Mouse (Mus musculus): ENCODE data around the gene Ccdc8. TPM values are rescaled to one million over a fixed set of nuclear protein-coding genes. Genes with fewer than 3 reads are reported as not detected.

The Ccdc8 gene
- 30.8 and 31.2 TPM in 2 replicates for total RNA-seq (2014; rRNA removed; ENCODE audit: low replicate concordance)
- polyA plus RNA-seq (2015; fragmentation: Nextera tagmentation; extraction: Ambion mirVana): 10.0 and 11.7 TPM in 2 replicates

GRCm38 (mm10) chr7:16992451-16992807 is at the start of gene Ccdc8:
TSS of gene Ccdc8 (plus strand) at chr7:16992708.
- H3K9me3 ChIP-seq (replicated peaks; ENCODE audit: control insufficient read depth, low read length): no peaks in the 10 kb centered on the region
- peaks cover 2% of the 10 kb centered on the region for H3K36me3 ChIP-seq (replicated peaks; ENCODE audit: control insufficient read depth, insufficient read depth, low read length)
- no peak for TF ChIP-seq CTCF (IDR thresholded peaks at IDR 0.05; ENCODE audit: low read depth)
- no peak for TF ChIP-seq EP300 (IDR thresholded peaks at IDR 0.05; ENCODE audit: low read depth)
- H3K27me3 ChIP-seq (ENCODE audit: control insufficient read depth, insufficient read depth, low read length): no peaks in the 10 kb centered on the region
- ATAC-seq (ENCODE audit: insufficient read depth, low read depth) (no peak), DNase-seq (ENCODE audit: low spot score) (no peak)
- WGBS: 94% methylated on average over 5 of the region's 5 CpGs
- H3K4me1 ChIP-seq (ENCODE audit: control insufficient read depth, insufficient read depth): peaks cover 59% of the 10 kb centered on the region
- peak within 1 kb of the TSS; percentile 93 for H3K27ac ChIP-seq (ENCODE audit: low read depth)
- 0 out of 2 replicates have a peak within 1 kb of the TSS, but pooled peaks have one; percentile 79 for H3K9ac ChIP-seq (replicated peaks; ENCODE audit: low read depth, low read length)
- peak within 1 kb of the TSS; percentile 71 for H3K4me3 ChIP-seq (ENCODE audit: low read depth, low read length)
- H3K4me2 ChIP-seq (ENCODE audit: low read depth, low read length): peak within 1 kb of the TSS; percentile 95

GRCm38 (mm10) chr7:16942861-16943260 is 49.6 kb upstream of the Ccdc8 start:
- Histone ChIP-seq H3K4me2 (ENCODE audit: low read depth, low read length) (no peak overlapping the region), H3K9me3 (replicated peaks; ENCODE audit: control insufficient read depth, low read length) (no peaks in the 10 kb centered on the region), H3K4me1 (ENCODE audit: control insufficient read depth, insufficient read depth) (peaks cover 14% of the 10 kb centered on the region), H3K27ac (ENCODE audit: low read depth) (no peak overlapping the region), H3K36me3 (replicated peaks; ENCODE audit: control insufficient read depth, insufficient read depth, low read length) (no peaks in the 10 kb centered on the region), H3K27me3 (ENCODE audit: control insufficient read depth, insufficient read depth, low read length) (peaks cover 23% of the 10 kb centered on the region), H3K9ac (replicated peaks; ENCODE audit: low read depth, low read length) (no peak overlapping the region), H3K4me3 (ENCODE audit: low read depth, low read length) (no peak overlapping the region)
- DNase-seq (ENCODE audit: low spot score) (no peak), ATAC-seq (ENCODE audit: insufficient read depth, low read depth) (no peak)
- TF ChIP-seq CTCF (IDR thresholded peaks at IDR 0.05; ENCODE audit: low read depth) (no peak), EP300 (IDR thresholded peaks at IDR 0.05; ENCODE audit: low read depth) (no peak)
- WGBS: 62% methylated on average over 4 of the region's 4 CpGs

GRCm38 (mm10) chr7:16944061-16944807 is 48.3 kb upstream of the Ccdc8 start, which contains the start of gene Pnmal2:
TSS of gene Pnmal2 (plus strand) at chr7:16944682.
- DNase-seq (ENCODE audit: low spot score) (peak; percentile 82), ATAC-seq (ENCODE audit: insufficient read depth, low read depth) (peak; percentile 70)
- Histone ChIP-seq H3K9me3 (replicated peaks; ENCODE audit: control insufficient read depth, low read length) (no peaks in the 10 kb centered on the region), H3K36me3 (replicated peaks; ENCODE audit: control insufficient read depth, insufficient read depth, low read length) (no peaks in the 10 kb centered on the region), H3K4me3 (ENCODE audit: low read depth, low read length) (peak within 1 kb of the TSS; percentile 57), H3K4me1 (ENCODE audit: control insufficient read depth, insufficient read depth) (peaks cover 22% of the 10 kb centered on the region), H3K27me3 (ENCODE audit: control insufficient read depth, insufficient read depth, low read length) (peaks cover 23% of the 10 kb centered on the region), H3K27ac (ENCODE audit: low read depth) (no peak within 1 kb of the TSS), H3K4me2 (ENCODE audit: low read depth, low read length) (peak within 1 kb of the TSS; percentile 95), H3K9ac (replicated peaks; ENCODE audit: low read depth, low read length) (peak within 1 kb of the TSS; percentile 53)
- WGBS: 31% methylated on average over 23 of the region's 36 CpGs
- TF ChIP-seq CTCF (IDR thresholded peaks at IDR 0.05; ENCODE audit: low read depth) (no peak), EP300 (IDR thresholded peaks at IDR 0.05; ENCODE audit: low read depth) (no peak)

GRCm38 (mm10) chr7:16944808-16945315 is 47.6 kb upstream of the Ccdc8 start:
- TF ChIP-seq CTCF (IDR thresholded peaks at IDR 0.05; ENCODE audit: low read depth): no peak
- no peak for TF ChIP-seq EP300 (IDR thresholded peaks at IDR 0.05; ENCODE audit: low read depth)
- Histone ChIP-seq H3K27me3 (ENCODE audit: control insufficient read depth, insufficient read depth, low read length) (peaks cover 23% of the 10 kb centered on the region), H3K36me3 (replicated peaks; ENCODE audit: control insufficient read depth, insufficient read depth, low read length) (no peaks in the 10 kb centered on the region), H3K4me1 (ENCODE audit: control insufficient read depth, insufficient read depth) (peaks cover 22% of the 10 kb centered on the region), H3K27ac (ENCODE audit: low read depth) (no peak overlapping the region), H3K4me3 (ENCODE audit: low read depth, low read length) (peak overlapping the region; percentile 57), H3K9me3 (replicated peaks; ENCODE audit: control insufficient read depth, low read length) (no peaks in the 10 kb centered on the region), H3K4me2 (ENCODE audit: low read depth, low read length) (peak overlapping the region; percentile 95), H3K9ac (replicated peaks; ENCODE audit: low read depth, low read length) (peak overlapping the region; percentile 53)
- WGBS: 4% methylated on average over 22 of the region's 22 CpGs
- ATAC-seq (ENCODE audit: insufficient read depth, low read depth): no peak; the same call in 1 of the 2 replicates
- no peak for DNase-seq (ENCODE audit: low spot score)

GRCm38 (mm10) chr7:16945419-16945818 is 47.1 kb upstream of the Ccdc8 start:
- WGBS: 24% methylated on average over 17 of the region's 17 CpGs
- no peak for ATAC-seq (ENCODE audit: insufficient read depth, low read depth)

More at GRCm38 (mm10) chr7:16945419-16945818, 47.1 kb upstream of the Ccdc8 start:
- H3K9ac ChIP-seq (replicated peaks; ENCODE audit: low read depth, low read length): no peak overlapping the region
- H3K4me2 ChIP-seq (ENCODE audit: low read depth, low read length): peak overlapping the region; percentile 95
- no peaks in the 10 kb centered on the region for H3K36me3 ChIP-seq (replicated peaks; ENCODE audit: control insufficient read depth, insufficient read depth, low read length)
- no peak overlapping the region for H3K27ac ChIP-seq (ENCODE audit: low read depth)
- peak overlapping the region; percentile 57; the same call in 1 of the 2 replicates for H3K4me3 ChIP-seq (ENCODE audit: low read depth, low read length)
- no peak for DNase-seq (ENCODE audit: low spot score)
- no peak for TF ChIP-seq CTCF (IDR thresholded peaks at IDR 0.05; ENCODE audit: low read depth)
- TF ChIP-seq EP300 (IDR thresholded peaks at IDR 0.05; ENCODE audit: low read depth): no peak
- peaks cover 22% of the 10 kb centered on the region for H3K4me1 ChIP-seq (ENCODE audit: control insufficient read depth, insufficient read depth)
- no peaks in the 10 kb centered on the region for H3K9me3 ChIP-seq (replicated peaks; ENCODE audit: control insufficient read depth, low read length)
- peaks cover 23% of the 10 kb centered on the region for H3K27me3 ChIP-seq (ENCODE audit: control insufficient read depth, insufficient read depth, low read length)

Data from heart, postnatal 0 days (tissue).